Mouse (Mus musculus): Measurements from ENCODE around the gene 4930469K13Rik.
"Not testable (repeated sequence)": the region's sequence is repeated elsewhere in the genome, so short reads cannot be mapped to it uniquely, and the experiment has no call there.

Gene 4930469K13Rik

GRCm38 (mm10) chr11:34098422-34098821 lies at the start of gene 4930469K13Rik:
Gene 4930469K13Rik (minus strand): TSS chr11:34098554.
- DNase-seq = peak; percentile 24

GRCm38 (mm10) chr11:34146934-34147333 lies 48.6 kb upstream of the 4930469K13Rik start:
- no peak for DNase-seq

- no peak for DNase-seq
These were observed 46.1 kb upstream of the 4930469K13Rik start for GRCm38 (mm10) chr11:34144421-34144820.

- DNase-seq = no peak
These were observed 45.6 kb upstream of the 4930469K13Rik start for GRCm38 (mm10) chr11:34143984-34144383.

- DNase-seq = no peak
These were observed 40.9 kb upstream of the 4930469K13Rik start for GRCm38 (mm10) chr11:34139296-34139695.

GRCm38 (mm10) chr11:34128412-34128811 lies 30.1 kb upstream of the 4930469K13Rik start:
- no peak for DNase-seq

- DNase-seq = not testable (repeated sequence)
These were observed 27.4 kb upstream of the 4930469K13Rik start for GRCm38 (mm10) chr11:34125727-34126126.

GRCm38 (mm10) chr11:34124852-34125251 lies 26.5 kb upstream of the 4930469K13Rik start:
- no peak for DNase-seq

GRCm38 (mm10) chr11:34123147-34123546 lies 24.8 kb upstream of the 4930469K13Rik start:
- peak; percentile 26 for DNase-seq

GRCm38 (mm10) chr11:34118319-34118718 lies 20.0 kb upstream of the 4930469K13Rik start:
- no peak for DNase-seq

- no peak for DNase-seq
These were observed 19.2 kb upstream of the 4930469K13Rik start for GRCm38 (mm10) chr11:34117581-34117980.

- no peak for DNase-seq
These were observed 18.3 kb upstream of the 4930469K13Rik start for GRCm38 (mm10) chr11:34116572-34117135.

GRCm38 (mm10) chr11:34113760-34114159 lies 15.4 kb upstream of the 4930469K13Rik start:
- no peak for DNase-seq

GRCm38 (mm10) chr11:34112781-34113380 lies 14.5 kb upstream of the 4930469K13Rik start:
- no peak for DNase-seq

GRCm38 (mm10) chr11:34111940-34112339 lies 13.6 kb upstream of the 4930469K13Rik start:
- DNase-seq = no peak

- no peak for DNase-seq
These were observed 10.9 kb upstream of the 4930469K13Rik start for GRCm38 (mm10) chr11:34109260-34109659.

- no peak for DNase-seq
These were observed 6.6 kb upstream of the 4930469K13Rik start for GRCm38 (mm10) chr11:34104919-34105318.

GRCm38 (mm10) chr11:34101827-34102226 lies 3.5 kb upstream of the 4930469K13Rik start:
- no peak for DNase-seq

- DNase-seq = no peak
These were observed 11.3 kb downstream of the 4930469K13Rik start for GRCm38 (mm10) chr11:34087064-34087463.

GRCm38 (mm10) chr11:34086164-34086751 lies 12.1 kb downstream of the 4930469K13Rik start:
- DNase-seq = no peak

- DNase-seq = no peak
These were observed 13.7 kb downstream of the 4930469K13Rik start for GRCm38 (mm10) chr11:34084639-34085038.

- no peak for DNase-seq
These were observed 14.6 kb downstream of the 4930469K13Rik start for GRCm38 (mm10) chr11:34083795-34084194.

- no peak for DNase-seq
These were observed 18.6 kb downstream of the 4930469K13Rik start for GRCm38 (mm10) chr11:34079542-34080464.
